Comparison of ENCODE assay signal across 8 mouse cellular contexts in genomic region chr13:100552369-100553041, GRCm38 (mm10). TPM values are rescaled to one million over a fixed set of nuclear protein-coding genes. Genes with fewer than 3 reads are reported as not detected.
DNase-seq lines count a peak whose midpoint lies in the region; ATAC-seq and TF ChIP-seq lines count a peak whose summit lies in the region.

TSS of gene Ocln (minus strand) at chr13:100552718.

- ATAC-seq in lung, embryonic 14.5 days (ENCODE audit: insufficient read depth), result peak; percentile 84

- peak within 1 kb of the TSS; percentile 66 for H3K9ac ChIP-seq in lung, embryonic 14.5 days

- intact Hi-C loops in left cerebral cortex, adult 2 months (cut with DNase I), result no loop called here
- intact Hi-C loops in heart, postnatal 10 days (cut with DNase I), result no loop called here

- H3K27me3 ChIP-seq in embryonic facial prominence, embryonic 10.5 days (replicated peaks; ENCODE audit: low read depth, poor library complexity, severe bottlenecking), result peaks cover 60% of the 10 kb centered on the region
- peaks cover 33% of the 10 kb centered on the region for H3K27me3 ChIP-seq in lung, embryonic 14.5 days (ENCODE audit: insufficient read depth, low read length)

- TF ChIP-seq CTCF in left cerebral cortex, adult 2 months (IDR thresholded peaks at IDR 0.05), result no peak
- no peak for TF ChIP-seq CTCF in lung, embryonic 14.5 days (IDR thresholded peaks at IDR 0.05; ENCODE audit: low read depth)

- H3K9me3 ChIP-seq in embryonic facial prominence, embryonic 10.5 days, result no peaks in the 10 kb centered on the region
- no peaks in the 10 kb centered on the region for H3K9me3 ChIP-seq in lung, embryonic 14.5 days (ENCODE audit: low read depth, low read length)

- peaks cover 20% of the 10 kb centered on the region for H3K4me1 ChIP-seq in embryonic facial prominence, embryonic 10.5 days
- H3K4me1 ChIP-seq in lung, embryonic 14.5 days (ENCODE audit: insufficient read depth), result no peaks in the 10 kb centered on the region

- H3K4me3 ChIP-seq in left cerebral cortex, adult 2 months, result peak within 1 kb of the TSS; percentile 78
- peak within 1 kb of the TSS; percentile 74 for H3K4me3 ChIP-seq in embryonic facial prominence, embryonic 10.5 days
- peak within 1 kb of the TSS; percentile 60 for H3K4me3 ChIP-seq in lung, embryonic 14.5 days (ENCODE audit: low read depth, low read length)

- peak within 1 kb of the TSS; percentile 76 for H3K27ac ChIP-seq in left cerebral cortex, adult 2 months
- peak within 1 kb of the TSS; percentile 49 for H3K27ac ChIP-seq in embryonic facial prominence, embryonic 10.5 days (replicated peaks)
- H3K27ac ChIP-seq in lung, embryonic 14.5 days (ENCODE audit: low read depth), result peak within 1 kb of the TSS; percentile 76

- DNase-seq in left cerebral cortex, adult 2 months (ENCODE audit: extremely low spot score in 1 of 2, low spot score in 2 of 2), result peak; percentile 26 to 36
- no peak for DNase-seq in left cerebral cortex, adult 11 months (ENCODE audit: low spot score)
- DNase-seq in embryonic facial prominence, embryonic 10.5 days (ENCODE audit: low spot score), result peak; percentile 64
- peak; percentile 14 to 20 for DNase-seq in heart, postnatal 10 days
- peak; percentile 53 for DNase-seq in large intestine, adult 2 months (ENCODE audit: low read depth, low spot score)
- DNase-seq in lung, embryonic 14.5 days, result peak; percentile 57
- DNase-seq in ovary, postnatal 14 days (ENCODE audit: low spot score), result peak; percentile 43
- DNase-seq in thymus, postnatal 36 days, result no peak

- H3K4me2 ChIP-seq in lung, embryonic 14.5 days, result peak within 1 kb of the TSS; percentile 84

- no peaks in the 10 kb centered on the region for H3K36me3 ChIP-seq in embryonic facial prominence, embryonic 10.5 days (replicated peaks)
- H3K36me3 ChIP-seq in lung, embryonic 14.5 days (ENCODE audit: insufficient read depth), result no peaks in the 10 kb centered on the region

- WGBS in embryonic facial prominence, embryonic 10.5 days, result under 1% methylated on average over 45 of the region's 45 CpGs
- under 1% methylated on average over 45 of the region's 45 CpGs for WGBS in large intestine, adult 2 months
- under 1% methylated on average over 45 of the region's 45 CpGs for WGBS in lung, embryonic 14.5 days

RNA-seq across cellular contexts. Expression of gene Ocln, which starts in this region (rescaled TPM):
- total RNA-seq in left cerebral cortex, adult 2 months (2021), result 1 to 10 TPM; 7.1 to 8.0 TPM
- 6.2 and 6.5 TPM in 2 replicates for polyA plus RNA-seq in embryonic facial prominence, embryonic 10.5 days (2016; fragmentation: Nextera tagmentation; extraction: Ambion mirVana)
- 1 to 10 TPM in 1 of 2 experiments, under 1 TPM in 1; 0.94 to 1.2 TPM for total RNA-seq in heart, postnatal 10 days (2021)
- 31.6 and 48.4 TPM in 2 replicates for polyA plus RNA-seq in large intestine, adult 2 months (2012; rRNA removed)
- polyA plus RNA-seq in lung, embryonic 14.5 days (2014; fragmentation: Nextera tagmentation; extraction: Ambion mirVana), result 28.9 and 30.0 TPM in 2 replicates

Comparison
In these comparisons a context has a peak if more than half of its experiments do, and no peak if none do; other contexts are left out.
1. DNase-seq: peak in left cerebral cortex, adult 2 months (2 of 2), embryonic facial prominence, embryonic 10.5 days (single experiment), heart, postnatal 10 days (2 of 2), large intestine, adult 2 months (single experiment), lung, embryonic 14.5 days (single experiment) and ovary, postnatal 14 days (single experiment); none in left cerebral cortex, adult 11 months (single experiment) and thymus, postnatal 36 days (0 of 2).
2. Peak in every context shown above with its lines, with median percentiles within 50 percentile points of each other: H3K27ac ChIP-seq and H3K4me3 ChIP-seq.